Mouse (Mus musculus): ENCODE measurements around the gene Ski. TPM values are rescaled to one million over a fixed set of nuclear protein-coding genes. Genes with fewer than 3 reads are reported as not detected.

Ski gene
- total and polyA plus RNA-seq, 3 experiments = 59.7 to 103 (median 63.8) TPM

Other genes with a start within 250 kb of the Ski start
- gene Plch2, start 165.8 kb downstream of the Ski start, total RNA-seq (2021) = under 1 TPM; 0.40 to 0.83 TPM
- gene Plch2, start 165.8 kb downstream of the Ski start, polyA plus RNA-seq (2012; rRNA removed) = 4.4 and 4.8 TPM in 2 replicates
- 10 to 100 TPM; 17.9 to 23.9 TPM for gene Pex10, start 155.6 kb downstream of the Ski start, total RNA-seq (2021)
- gene Pex10, start 155.6 kb downstream of the Ski start, polyA plus RNA-seq (2012; rRNA removed) = 37.4 and 46.2 TPM in 2 replicates
- 100 to 1,000 TPM; 114 to 115 TPM for gene Rer1, start 136.2 kb downstream of the Ski start, total RNA-seq (2021)
- 49.1 and 58.4 TPM in 2 replicates for gene Rer1, start 136.2 kb downstream of the Ski start, polyA plus RNA-seq (2012; rRNA removed)
- 1 to 10 TPM; 5.5 to 5.9 TPM for gene Morn1, start 136.0 kb downstream of the Ski start, total RNA-seq (2021)
- gene Morn1, start 136.0 kb downstream of the Ski start, polyA plus RNA-seq (2012; rRNA removed) = 14.2 and 18.8 TPM in 2 replicates
- gene Faap20, start 27.2 kb upstream of the Ski start, total RNA-seq (2021) = 10 to 100 TPM; 40.3 to 57.3 TPM
- 106 and 127 TPM in 2 replicates for gene Faap20, start 27.2 kb upstream of the Ski start, polyA plus RNA-seq (2012; rRNA removed)
- 1 to 10 TPM; 4.7 to 6.0 TPM for gene Prkcz, start 138.8 kb upstream of the Ski start, total RNA-seq (2021)
- 2.5 and 4.0 TPM in 2 replicates for gene Prkcz, start 138.8 kb upstream of the Ski start, polyA plus RNA-seq (2012; rRNA removed)
- not detected for gene Gabrd, start 175.5 kb upstream of the Ski start, total RNA-seq (2021)
- 0.86 and 1.4 TPM in 2 replicates for gene Gabrd, start 175.5 kb upstream of the Ski start, polyA plus RNA-seq (2012; rRNA removed)
- gene Cfap74, start 186.6 kb upstream of the Ski start, total RNA-seq (2021) = under 1 TPM; 0.62 to 0.63 TPM
- gene Cfap74, start 186.6 kb upstream of the Ski start, polyA plus RNA-seq (2012; rRNA removed) = 0.50 and 0.65 TPM in 2 replicates
- 10 to 100 TPM in 1 of 2 experiments, 1 to 10 TPM in 1; 7.5 to 13.1 TPM for gene Tmem52, start 246.5 kb upstream of the Ski start, total RNA-seq (2021)
- 79.1 and 189 TPM in 2 replicates for gene Tmem52, start 246.5 kb upstream of the Ski start, polyA plus RNA-seq (2012; rRNA removed)

Measured in adrenal gland, adult 2 months (tissue).